Mouse (Mus musculus) kidney, postnatal 0 days (tissue): ENCODE measurements around the gene Plxnc1. TPM values are rescaled to one million over a fixed set of nuclear protein-coding genes. Genes with fewer than 3 reads are reported as not detected.
A peak's percentile ranks its signal among the peaks of the same experiment; 100 is the strongest.

ENCODE experiments used
- ATAC-seq: fragments of 200-750 bp; cut with Nextera tagmentation; replicated peaks from 2 replicates; pipeline ENCODE4 v1.8.0; 2017; ENCODE audit warnings: low read depth, moderate number of reproducible peaks, moderate TSS enrichment, moderate library complexity; ENCODE audit not compliant: low FRiP score
- DNase-seq: peaks from one replicate; pipeline ENCODE4 v3.0.0-alpha.2; 2016; ENCODE audit warnings: low spot score
- H3K27ac ChIP-seq: fragments of 300-500 bp; sonication (generic); 2 replicates; pipeline ENCODE4 v1.5.1; 2014; ENCODE audit warnings: mild to moderate bottlenecking
- H3K27me3 ChIP-seq: fragments of 300-500 bp; sonication (generic); 2 replicates; pipeline ENCODE4 v1.6.1; 2014; ENCODE audit warnings: low read length, mixed read lengths; ENCODE audit not compliant: insufficient read depth
- H3K36me3 ChIP-seq: fragments of 300-500 bp; sonication (generic); 2 replicates; pipeline ENCODE4 v1.6.1; 2014; ENCODE audit warnings: low read length, mixed read lengths; ENCODE audit not compliant: insufficient read depth
- H3K4me1 ChIP-seq: fragments of 300-500 bp; sonication (generic); replicated peaks from 2 replicates; pipeline ENCODE4 v1.6.1; 2014; ENCODE audit warnings: antibody characterized with exemption, low read length, mixed read lengths; ENCODE audit not compliant: insufficient read depth
- H3K4me2 ChIP-seq: fragments of 300-500 bp; sonication (generic); 2 replicates; pipeline ENCODE4 v1.6.1; 2014; ENCODE audit warnings: mild to moderate bottlenecking, low read length, moderate library complexity, mixed read lengths
- H3K4me3 ChIP-seq: fragments of 300-500 bp; sonication (generic); replicated peaks from 2 replicates; pipeline ENCODE4 v1.5.1; 2014; ENCODE audit warnings: low read depth, low read length
- H3K9ac ChIP-seq: fragments of 300-500 bp; sonication (generic); 2 replicates; pipeline ENCODE4 v1.6.1; 2014; ENCODE audit warnings: low read depth, low read length
- H3K9me3 ChIP-seq: fragments of 300-500 bp; sonication (generic); replicated peaks from 2 replicates; pipeline ENCODE4 v1.6.1; 2016; ENCODE audit warnings: low read length, inconsistent platforms, mixed read lengths
- CTCF ChIP-seq: IDR thresholded peaks from 2 replicates; pipeline ENCODE4 v1.5.1; 2016; ENCODE audit warnings: antibody characterized with exemption, low read depth, mild to moderate bottlenecking, moderate library complexity
- WGBS: fragments of 180-500 bp; shearing (Covaris S2); extraction: QIAGEN DNeasy Blood & Tissue Kit; methylation state at CpG from one replicate; pipeline ENCODE4 v1.1.7; 2014; 5-methylcytosine and 5-hydroxymethylcytosine counted together
- polyA plus RNA-seq: library from polyadenylated mRNA; unstranded; fragments of >200 nt; fragmentation: Nextera tagmentation; extraction: Ambion mirVana; gene quantifications from 2 replicates; pipeline ENCODE4 v1.2.1, GENCODE M21; 2015

The Plxnc1 gene
- polyA plus RNA-seq, 1 experiment from 2014 or later = 1.3 TPM

- no peak overlapping the region for H3K27ac ChIP-seq
- no peaks in the 10 kb centered on the region for H3K4me1 ChIP-seq
- ATAC-seq = no peak
- no peak overlapping the region for H3K9ac ChIP-seq
- H3K9me3 ChIP-seq = no peaks in the 10 kb centered on the region
- no peak for TF ChIP-seq CTCF
- H3K4me2 ChIP-seq = no peak overlapping the region
- no peaks in the 10 kb centered on the region for H3K36me3 ChIP-seq
- no peaks in the 10 kb centered on the region for H3K27me3 ChIP-seq
- no peak overlapping the region for H3K4me3 ChIP-seq
- WGBS = 88% methylated on average over 17 of the region's 17 CpGs
- no peak for DNase-seq
Observed at GRCm38 (mm10) chr10:94818781-94819665, 125.6 kb downstream of the Plxnc1 start.

- H3K4me3 ChIP-seq = no peak overlapping the region
- DNase-seq (no peak), ATAC-seq (no peak)
- no peaks in the 10 kb centered on the region for H3K4me1 ChIP-seq
- no peak overlapping the region for H3K4me2 ChIP-seq
- no peaks in the 10 kb centered on the region for H3K9me3 ChIP-seq
- no peaks in the 10 kb centered on the region for H3K27me3 ChIP-seq
- no peak overlapping the region for H3K9ac ChIP-seq
- 84% methylated on average over 3 of the region's 3 CpGs for WGBS
- no peak overlapping the region for H3K27ac ChIP-seq
- no peaks in the 10 kb centered on the region for H3K36me3 ChIP-seq
- no peak for TF ChIP-seq CTCF
Observed at GRCm38 (mm10) chr10:94818127-94818526, 126.5 kb downstream of the Plxnc1 start.

GRCm38 (mm10) chr10:94811907-94812851 is 132.5 kb downstream of the Plxnc1 start:
- H3K4me2 ChIP-seq = no peak overlapping the region
- H3K27me3 ChIP-seq = no peaks in the 10 kb centered on the region
- ATAC-seq (peak; percentile 49; the same call in 1 of the 2 replicates), DNase-seq (peak; percentile 49)
- no peak for TF ChIP-seq CTCF
- no peak overlapping the region for H3K27ac ChIP-seq
- no peak overlapping the region for H3K9ac ChIP-seq
- no peaks in the 10 kb centered on the region for H3K9me3 ChIP-seq
- no peak overlapping the region for H3K4me3 ChIP-seq
- H3K4me1 ChIP-seq = no peaks in the 10 kb centered on the region
- H3K36me3 ChIP-seq = no peaks in the 10 kb centered on the region
- WGBS = 48% methylated on average over 17 of the region's 17 CpGs

- TF ChIP-seq CTCF = no peak
- Histone ChIP-seq H3K27me3 (no peaks in the 10 kb centered on the region), H3K4me2 (no peak overlapping the region), H3K9ac (no peak overlapping the region), H3K9me3 (no peaks in the 10 kb centered on the region), H3K4me3 (no peak overlapping the region), H3K27ac (no peak overlapping the region), H3K36me3 (no peaks in the 10 kb centered on the region), H3K4me1 (no peaks in the 10 kb centered on the region)
- DNase-seq (no peak), ATAC-seq (no peak)
- WGBS = 60% methylated on average over 7 of the region's 7 CpGs
Observed at GRCm38 (mm10) chr10:94809946-94810472, 134.6 kb downstream of the Plxnc1 start.

DNA sequence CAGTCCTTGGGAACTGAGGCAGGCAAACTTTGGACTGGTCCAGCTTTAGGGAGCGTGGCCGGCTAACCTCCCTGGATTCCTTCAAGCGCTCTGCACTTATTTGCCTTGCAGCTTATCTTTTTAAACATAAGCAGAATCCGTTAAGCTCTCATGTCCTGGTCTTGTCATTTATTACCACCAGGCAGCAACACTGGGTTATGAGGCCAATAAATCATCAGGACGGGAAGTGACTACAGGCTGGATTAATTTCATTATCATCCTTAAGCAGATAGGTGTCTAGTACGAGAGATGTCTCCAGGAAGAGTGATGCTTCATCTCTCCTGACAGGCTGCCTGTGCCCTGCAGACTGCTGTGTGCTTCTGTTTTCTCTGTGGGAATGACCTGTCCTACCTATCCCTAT is 136.4 kb downstream of the Plxnc1 start:
- H3K36me3 ChIP-seq = no peaks in the 10 kb centered on the region
- H3K27ac ChIP-seq = no peak overlapping the region
- H3K4me1 ChIP-seq = no peaks in the 10 kb centered on the region
- H3K4me2 ChIP-seq = no peak overlapping the region
- no peaks in the 10 kb centered on the region for H3K9me3 ChIP-seq
- DNase-seq = no peak
- H3K27me3 ChIP-seq = no peaks in the 10 kb centered on the region
- no peak overlapping the region for H3K4me3 ChIP-seq
- TF ChIP-seq CTCF = no peak
- no peak for ATAC-seq
- no peak overlapping the region for H3K9ac ChIP-seq
- WGBS = 37% methylated on average over 6 of the region's 6 CpGs

- Histone ChIP-seq H3K27me3 (no peaks in the 10 kb centered on the region), H3K4me3 (no peak overlapping the region), H3K27ac (no peak overlapping the region), H3K9me3 (no peaks in the 10 kb centered on the region), H3K4me1 (no peaks in the 10 kb centered on the region), H3K4me2 (no peak overlapping the region), H3K36me3 (no peaks in the 10 kb centered on the region), H3K9ac (no peak overlapping the region)
- 68% methylated on average over 7 of the region's 7 CpGs for WGBS
- DNase-seq (no peak), ATAC-seq (no peak)
- TF ChIP-seq CTCF = peak; percentile 34; the same call in 1 of the 2 replicates
Observed at GRCm38 (mm10) chr10:94807323-94807722, 137.3 kb downstream of the Plxnc1 start.
